Mouse (Mus musculus) hindbrain, embryonic 12.5 days (tissue): ENCODE data around the gene Abl2. TPM values are rescaled to one million over a fixed set of nuclear protein-coding genes. Genes with fewer than 3 reads are reported as not detected.

ENCODE experiments used
- ATAC-seq: fragments of 200-750 bp; cut with Nextera tagmentation; 2 replicates; pipeline ENCODE4 v1.8.0; 2017; ENCODE audit warnings: moderate TSS enrichment; ENCODE audit not compliant: low FRiP score
- H3K27ac ChIP-seq: fragments of 300-500 bp; sonication (generic); 2 replicates; pipeline ENCODE4 v1.5.1; 2016; ENCODE audit warnings: mild to moderate bottlenecking
- H3K27me3 ChIP-seq: fragments of 300-500 bp; sonication (generic); 2 replicates; pipeline ENCODE4 v1.6.1; 2016; ENCODE audit warnings: mild to moderate bottlenecking
- H3K36me3 ChIP-seq: fragments of 300-500 bp; sonication (generic); 2 replicates; pipeline ENCODE4 v1.6.1; 2016; ENCODE audit warnings: mild to moderate bottlenecking
- H3K4me1 ChIP-seq: fragments of 300-500 bp; sonication (generic); 2 replicates; pipeline ENCODE4 v1.6.1; 2016
- H3K4me2 ChIP-seq: fragments of 300-500 bp; sonication (generic); replicated peaks from 2 replicates; pipeline ENCODE4 v1.6.1; 2016; ENCODE audit warnings: mild to moderate bottlenecking
- H3K4me3 ChIP-seq: fragments of 300-500 bp; sonication (generic); 2 replicates; pipeline ENCODE4 v1.5.1; 2016; ENCODE audit warnings: mild to moderate bottlenecking
- H3K9ac ChIP-seq: fragments of 300-500 bp; sonication (generic); 2 replicates; pipeline ENCODE4 v1.6.1; 2016; ENCODE audit warnings: mild to moderate bottlenecking, moderate library complexity
- H3K9me3 ChIP-seq: fragments of 300-500 bp; sonication (generic); replicated peaks from 2 replicates; pipeline ENCODE4 v1.6.1; 2016; ENCODE audit warnings: mild to moderate bottlenecking
- WGBS: fragments of 180-500 bp; shearing (Covaris S2); methylation state at CpG from one replicate; pipeline ENCODE4 v1.1.7; 2016; 5-methylcytosine and 5-hydroxymethylcytosine counted together
- polyA plus RNA-seq: library from polyadenylated mRNA; unstranded; fragments of >200 nt; fragmentation: Nextera tagmentation; extraction: Ambion mirVana; gene quantifications from 2 replicates; pipeline ENCODE4 v1.2.1, GENCODE M21; 2016

The Abl2 gene
- polyA plus RNA-seq, 1 experiment from 2014 or later: 6.6 TPM

- H3K27me3 ChIP-seq: no peaks in the 10 kb centered on the region
- H3K4me2 ChIP-seq: peak overlapping the region; percentile 13; the same call in 1 of the 2 replicates
- H3K36me3 ChIP-seq: no peaks in the 10 kb centered on the region
- H3K9me3 ChIP-seq: no peaks in the 10 kb centered on the region
- 42% methylated on average over 12 of the region's 12 CpGs for WGBS
- peaks cover 3% of the 10 kb centered on the region; the same call in 1 of the 2 replicates for H3K4me1 ChIP-seq
- no peak overlapping the region for H3K27ac ChIP-seq
- no peak overlapping the region for H3K9ac ChIP-seq
- H3K4me3 ChIP-seq: no peak overlapping the region
- ATAC-seq: no peak
Observed at GRCm38 (mm10) chr1:156543999-156544398, 14.6 kb upstream of the Abl2 start.

- Histone ChIP-seq H3K27me3 (no peaks in the 10 kb centered on the region), H3K9ac (peak overlapping the region; percentile 96), H3K4me2 (peak overlapping the region; percentile 56), H3K4me3 (peak overlapping the region; percentile 96), H3K4me1 (peaks cover 12% of the 10 kb centered on the region), H3K27ac (peak overlapping the region; percentile 97), H3K9me3 (no peaks in the 10 kb centered on the region), H3K36me3 (no peaks in the 10 kb centered on the region)
- ATAC-seq: peak; percentile 73
- WGBS: under 1% methylated on average over 58 of the region's 66 CpGs
Observed at GRCm38 (mm10) chr1:156558950-156559640, 509 bp downstream of the Abl2 start.

- peak overlapping the region; percentile 56 for H3K4me2 ChIP-seq
- 0 out of 2 replicates have a peak, but pooled peaks have one; percentile 41 for ATAC-seq
- no peaks in the 10 kb centered on the region for H3K9me3 ChIP-seq
- WGBS: 20% methylated on average over 8 of the region's 8 CpGs
- H3K9ac ChIP-seq: peak overlapping the region; percentile 96
- no peaks in the 10 kb centered on the region for H3K36me3 ChIP-seq
- H3K4me1 ChIP-seq: peaks cover 12% of the 10 kb centered on the region
- peak overlapping the region; percentile 97 for H3K27ac ChIP-seq
- no peaks in the 10 kb centered on the region for H3K27me3 ChIP-seq
- peak overlapping the region; percentile 96 for H3K4me3 ChIP-seq
Observed at GRCm38 (mm10) chr1:156559641-156560020, 1.0 kb downstream of the Abl2 start.

- no peaks in the 10 kb centered on the region for H3K9me3 ChIP-seq
- no peaks in the 10 kb centered on the region for H3K27me3 ChIP-seq
- no peaks in the 10 kb centered on the region for H3K36me3 ChIP-seq
- H3K4me2 ChIP-seq: peak overlapping the region; percentile 56; the same call in 1 of the 2 replicates
- H3K9ac ChIP-seq: no peak overlapping the region
- no peak overlapping the region for H3K4me3 ChIP-seq
- H3K4me1 ChIP-seq: peaks cover 12% of the 10 kb centered on the region
- no peak for ATAC-seq
- H3K27ac ChIP-seq: no peak overlapping the region
- 90% methylated on average over 9 of the region's 9 CpGs for WGBS
Observed at GRCm38 (mm10) chr1:156560500-156560899, 1.9 kb downstream of the Abl2 start.

- Histone ChIP-seq H3K9me3 (no peaks in the 10 kb centered on the region), H3K9ac (no peak overlapping the region), H3K4me1 (peaks cover 5% of the 10 kb centered on the region), H3K36me3 (no peaks in the 10 kb centered on the region), H3K27me3 (no peaks in the 10 kb centered on the region), H3K4me2 (no peak overlapping the region), H3K4me3 (no peak overlapping the region), H3K27ac (no peak overlapping the region)
- 54% methylated on average over 2 of the region's 2 CpGs for WGBS
- ATAC-seq: no peak
Observed at GRCm38 (mm10) chr1:156565328-156565727, 6.7 kb downstream of the Abl2 start.

- no peak overlapping the region for H3K9ac ChIP-seq
- WGBS: 98% methylated on average over 3 of the region's 3 CpGs
- no peaks in the 10 kb centered on the region for H3K27me3 ChIP-seq
- H3K4me1 ChIP-seq: no peaks in the 10 kb centered on the region
- H3K4me3 ChIP-seq: no peak overlapping the region
- H3K4me2 ChIP-seq: no peak overlapping the region
- no peak overlapping the region for H3K27ac ChIP-seq
- no peaks in the 10 kb centered on the region for H3K36me3 ChIP-seq
- ATAC-seq: no peak
- H3K9me3 ChIP-seq: no peaks in the 10 kb centered on the region
Observed at GRCm38 (mm10) chr1:156566132-156566531, 7.5 kb downstream of the Abl2 start.

GRCm38 (mm10) chr1:156569615-156570014, 11.0 kb downstream of the Abl2 start:
- WGBS: 85% methylated on average over 4 of the region's 4 CpGs
- no peaks in the 10 kb centered on the region for H3K9me3 ChIP-seq
- no peak overlapping the region for H3K4me2 ChIP-seq
- no peak overlapping the region for H3K9ac ChIP-seq
- H3K4me3 ChIP-seq: no peak overlapping the region
- H3K4me1 ChIP-seq: no peaks in the 10 kb centered on the region
- no peaks in the 10 kb centered on the region for H3K27me3 ChIP-seq
- no peak for ATAC-seq
- H3K27ac ChIP-seq: no peak overlapping the region
- H3K36me3 ChIP-seq: no peaks in the 10 kb centered on the region

GRCm38 (mm10) chr1:156572952-156573351, 14.4 kb downstream of the Abl2 start:
- Histone ChIP-seq H3K36me3 (no peaks in the 10 kb centered on the region), H3K27me3 (no peaks in the 10 kb centered on the region), H3K4me2 (no peak overlapping the region), H3K4me3 (no peak overlapping the region), H3K27ac (no peak overlapping the region), H3K4me1 (no peaks in the 10 kb centered on the region), H3K9me3 (no peaks in the 10 kb centered on the region), H3K9ac (no peak overlapping the region)
- 88% methylated on average over 4 of the region's 4 CpGs for WGBS
- ATAC-seq: no peak

GRCm38 (mm10) chr1:156581149-156581548, 22.6 kb downstream of the Abl2 start:
- Histone ChIP-seq H3K9me3 (no peaks in the 10 kb centered on the region), H3K27me3 (no peaks in the 10 kb centered on the region), H3K9ac (no peak overlapping the region), H3K27ac (no peak overlapping the region), H3K4me2 (no peak overlapping the region), H3K4me3 (no peak overlapping the region), H3K36me3 (no peaks in the 10 kb centered on the region), H3K4me1 (no peaks in the 10 kb centered on the region)
- ATAC-seq: no peak
- WGBS: 83% methylated on average over 11 of the region's 11 CpGs

- no peaks in the 10 kb centered on the region for H3K27me3 ChIP-seq
Observed at GRCm38 (mm10) chr1:156584175-156584574, 25.6 kb downstream of the Abl2 start.

GRCm38 (mm10) chr1:156585512-156585911, 26.9 kb downstream of the Abl2 start:
- Histone ChIP-seq H3K27me3 (no peaks in the 10 kb centered on the region), H3K36me3 (no peaks in the 10 kb centered on the region), H3K4me1 (no peaks in the 10 kb centered on the region; the same call in 1 of the 2 replicates), H3K4me3 (no peak overlapping the region), H3K27ac (no peak overlapping the region), H3K4me2 (no peak overlapping the region), H3K9ac (no peak overlapping the region), H3K9me3 (no peaks in the 10 kb centered on the region)
- WGBS: 88% methylated on average over 3 of the region's 3 CpGs
- ATAC-seq: no peak

More at GRCm38 (mm10) chr1:156584175-156584574, 25.6 kb downstream of the Abl2 start:
- Histone ChIP-seq H3K4me1 (no peaks in the 10 kb centered on the region; the same call in 1 of the 2 replicates), H3K9me3 (no peaks in the 10 kb centered on the region), H3K36me3 (no peaks in the 10 kb centered on the region), H3K4me3 (no peak overlapping the region), H3K9ac (no peak overlapping the region), H3K4me2 (no peak overlapping the region), H3K27ac (no peak overlapping the region)
- 71% methylated on average over 1 of the region's 1 CpGs for whole genome bisulfite sequencing
- no peak for ATAC-seq

- Histone ChIP-seq H3K9ac (no peak overlapping the region), H3K27me3 (no peaks in the 10 kb centered on the region), H3K4me1 (no peaks in the 10 kb centered on the region; the same call in 1 of the 2 replicates), H3K36me3 (no peaks in the 10 kb centered on the region), H3K4me3 (no peak overlapping the region), H3K9me3 (no peaks in the 10 kb centered on the region), H3K4me2 (no peak overlapping the region), H3K27ac (no peak overlapping the region)
- 91% methylated on average over 3 of the region's 3 CpGs for WGBS
- no peak for ATAC-seq
Observed at GRCm38 (mm10) chr1:156589811-156590305, 31.3 kb downstream of the Abl2 start.

GRCm38 (mm10) chr1:156590357-156590756, 31.8 kb downstream of the Abl2 start:
- H3K9ac ChIP-seq: no peak overlapping the region
- no peak overlapping the region for H3K4me3 ChIP-seq
- no peaks in the 10 kb centered on the region for H3K36me3 ChIP-seq
- WGBS: 26% methylated on average over 1 of the region's 1 CpGs
- H3K27me3 ChIP-seq: no peaks in the 10 kb centered on the region
- no peak for ATAC-seq
- no peaks in the 10 kb centered on the region; the same call in 1 of the 2 replicates for H3K4me1 ChIP-seq
- H3K27ac ChIP-seq: no peak overlapping the region
- H3K4me2 ChIP-seq: no peak overlapping the region
- H3K9me3 ChIP-seq: no peaks in the 10 kb centered on the region
